Mouse (Mus musculus) neural tube, embryonic 11.5 days (tissue): ENCODE data around the gene Prkci. TPM values are rescaled to one million over a fixed set of nuclear protein-coding genes. Genes with fewer than 3 reads are reported as not detected.
A peak's percentile ranks its signal among the peaks of the same experiment; 100 is the strongest.

Source experiments
- ATAC-seq: fragments of 200-750 bp; cut with Nextera tagmentation; 2 replicates; pipeline ENCODE4 v1.8.0; 2017; ENCODE audit warnings: moderate number of reproducible peaks, mild to moderate bottlenecking, moderate TSS enrichment, moderate library complexity; ENCODE audit not compliant: insufficient read depth, low FRiP score, low TSS enrichment
- DNase-seq: peaks from one replicate; pipeline ENCODE4 v3.0.0-alpha.2; 2015; ENCODE audit warnings: low spot score
- H3K27ac ChIP-seq: fragments of 300-500 bp; sonication (generic); 2 replicates; pipeline ENCODE4 v1.5.1; 2014; ENCODE audit warnings: low read depth, mild to moderate bottlenecking, low read length
- H3K27me3 ChIP-seq: fragments of 300-500 bp; sonication (generic); 2 replicates; pipeline ENCODE4 v1.6.1; 2014; ENCODE audit warnings: mild to moderate bottlenecking, low read length, mixed read lengths; ENCODE audit not compliant: control insufficient read depth, insufficient read depth
- H3K36me3 ChIP-seq: fragments of 300-500 bp; sonication (generic); 2 replicates; pipeline ENCODE4 v1.6.1; 2014; ENCODE audit warnings: mild to moderate bottlenecking, low read length, moderate library complexity, mixed read lengths; ENCODE audit not compliant: control insufficient read depth, insufficient read depth
- H3K4me1 ChIP-seq: fragments of 300-500 bp; sonication (generic); 2 replicates; pipeline ENCODE4 v1.6.1; 2014; ENCODE audit warnings: low read length, mixed read lengths; ENCODE audit not compliant: control insufficient read depth, insufficient read depth
- H3K4me2 ChIP-seq: fragments of 300-500 bp; sonication (generic); 2 replicates; pipeline ENCODE4 v1.6.1; 2014; ENCODE audit warnings: low read depth, mild to moderate bottlenecking, moderate library complexity
- H3K4me3 ChIP-seq: fragments of 300-500 bp; sonication (generic); 2 replicates; pipeline ENCODE4 v1.5.1; 2014; ENCODE audit warnings: low read depth, low read length
- H3K9ac ChIP-seq: fragments of 300-500 bp; sonication (generic); 2 replicates; pipeline ENCODE4 v1.6.1; 2014; ENCODE audit warnings: mild to moderate bottlenecking, low read length
- H3K9me3 ChIP-seq: fragments of 300-500 bp; sonication (generic); 2 replicates; pipeline ENCODE4 v1.6.1; 2016; ENCODE audit warnings: low read length; ENCODE audit not compliant: control insufficient read depth
- WGBS: fragments of 180-500 bp; shearing (Covaris S2); extraction: QIAGEN DNeasy Blood & Tissue Kit; methylation state at CpG from one replicate; pipeline ENCODE4 v1.1.7; 2014; 5-methylcytosine and 5-hydroxymethylcytosine counted together
- polyA plus RNA-seq: library from polyadenylated mRNA; unstranded; fragments of >200 nt; fragmentation: Nextera tagmentation; extraction: Ambion mirVana; gene quantifications from 2 replicates; pipeline ENCODE4 v1.2.1, GENCODE M21; 2014

Gene Prkci
- polyA plus RNA-seq, 1 experiment from 2014 or later: 47.8 TPM

DNA sequence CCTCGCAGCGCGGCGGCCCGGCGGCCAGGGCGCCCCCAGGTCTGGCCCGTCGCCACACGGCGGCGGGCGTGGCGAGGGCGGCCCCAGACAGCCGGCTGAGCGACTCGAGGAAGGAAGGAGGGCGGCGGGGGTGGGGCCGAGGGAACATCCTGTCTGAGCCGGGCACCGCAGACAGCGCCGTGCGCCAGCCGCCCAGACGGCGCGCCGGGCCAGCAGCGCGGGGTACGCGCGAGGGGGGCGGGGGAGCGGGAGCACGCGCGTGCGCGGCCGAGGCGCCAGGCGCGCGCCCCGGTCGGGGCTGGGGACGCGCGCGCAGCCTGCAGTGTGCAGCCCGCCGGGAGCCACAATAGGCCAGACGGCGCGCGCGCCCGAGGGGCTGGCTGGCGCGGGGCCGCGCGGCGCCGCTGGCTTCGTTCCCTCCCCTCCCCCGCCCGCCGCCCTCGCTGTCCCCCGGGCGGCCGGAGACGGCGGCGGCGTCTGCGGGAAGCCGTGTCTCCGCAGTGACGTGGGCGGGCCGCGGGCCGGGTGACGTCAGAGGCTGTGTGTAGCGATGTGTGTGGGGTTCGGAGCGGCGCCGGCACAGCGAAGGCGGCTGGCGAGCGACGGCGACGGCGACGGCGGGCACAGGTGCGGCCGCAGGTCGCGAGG is 99.1 kb downstream of the Prkci start, which contains the start of gene Skil:
Gene Skil (plus strand): TSS at position 528 of the 648 bp plus-strand sequence.
- Histone ChIP-seq H3K27ac (peak within 1 kb of the TSS; percentile 99), H3K9ac (peak within 1 kb of the TSS; percentile 93), H3K9me3 (no peaks in the 10 kb centered on the region), H3K36me3 (no peaks in the 10 kb centered on the region), H3K4me2 (peak within 1 kb of the TSS; percentile 67), H3K4me3 (peak within 1 kb of the TSS; percentile 96), H3K27me3 (no peaks in the 10 kb centered on the region), H3K4me1 (peaks cover 24% of the 10 kb centered on the region)
- peak; percentile 91 for ATAC-seq
- DNase-seq: peak; percentile 97
- WGBS: under 1% methylated on average over 38 of the region's 109 CpGs

DNA sequence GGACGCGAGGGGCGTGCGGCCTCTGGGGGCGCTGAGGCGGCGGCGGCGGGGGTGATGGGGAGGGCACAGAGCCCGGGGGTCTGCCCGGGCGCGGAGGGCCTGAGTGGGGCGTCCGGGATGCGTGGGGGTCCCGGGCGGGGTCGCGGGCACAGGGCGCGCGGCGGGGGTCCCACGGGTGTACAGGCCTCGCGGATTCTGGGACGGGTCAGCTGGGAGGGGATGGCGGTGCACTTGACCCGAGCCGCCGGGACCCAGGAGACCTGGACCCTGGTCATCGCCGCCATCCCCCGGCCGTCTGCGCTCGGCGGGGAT is 99.6 kb downstream of the Prkci start:
- Histone ChIP-seq H3K4me2 (peak overlapping the region; percentile 67), H3K4me3 (peak overlapping the region; percentile 96), H3K27ac (peak overlapping the region; percentile 99), H3K36me3 (no peaks in the 10 kb centered on the region), H3K27me3 (no peaks in the 10 kb centered on the region), H3K9me3 (no peaks in the 10 kb centered on the region), H3K9ac (peak overlapping the region; percentile 93), H3K4me1 (peaks cover 26% of the 10 kb centered on the region)
- no peak for DNase-seq
- peak; percentile 30; the same call in 1 of the 2 replicates for ATAC-seq
- WGBS: 1% methylated on average over 16 of the region's 39 CpGs

DNA sequence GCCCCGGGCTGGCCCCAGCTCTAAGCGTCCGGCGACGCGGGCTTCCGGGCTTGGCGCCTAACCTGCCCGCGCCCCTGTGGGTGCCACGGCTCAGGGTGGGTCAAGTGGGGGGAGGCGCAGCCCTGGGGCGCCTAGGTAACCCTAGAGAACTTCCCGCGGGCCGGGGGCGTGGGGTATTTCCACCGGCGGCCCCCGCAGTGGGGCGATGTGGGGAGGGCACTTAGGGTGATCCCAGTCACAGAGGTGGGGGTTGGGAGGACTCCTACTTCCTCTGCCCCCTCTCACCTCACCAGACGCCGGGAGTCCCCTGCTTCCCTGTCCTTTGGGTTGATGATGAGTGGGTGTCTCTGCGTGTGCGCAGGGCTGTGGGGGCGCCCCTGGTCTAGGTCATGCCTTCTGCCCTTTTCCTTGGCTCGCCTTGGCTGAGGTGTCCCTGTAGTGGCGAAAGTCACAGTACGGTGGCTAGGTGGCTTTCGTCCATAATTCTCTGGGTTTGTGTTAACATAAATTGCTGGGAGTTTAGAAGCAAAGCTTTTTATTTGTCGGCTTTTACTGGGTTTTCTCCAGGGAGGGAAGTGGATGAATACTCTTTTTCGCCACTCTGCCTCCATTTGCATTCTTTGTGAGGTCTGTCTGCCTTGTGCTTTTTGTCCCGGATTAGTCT is 100.1 kb downstream of the Prkci start:
- Histone ChIP-seq H3K4me2 (peak overlapping the region; percentile 67), H3K9ac (peak overlapping the region; percentile 93), H3K36me3 (no peaks in the 10 kb centered on the region), H3K27ac (peak overlapping the region; percentile 99), H3K9me3 (no peaks in the 10 kb centered on the region), H3K4me1 (peaks cover 27% of the 10 kb centered on the region), H3K4me3 (peak overlapping the region; percentile 96), H3K27me3 (no peaks in the 10 kb centered on the region)
- WGBS: under 1% methylated on average over 30 of the region's 33 CpGs
- peak; percentile 60 for DNase-seq
- ATAC-seq: peak; percentile 0

DNA sequence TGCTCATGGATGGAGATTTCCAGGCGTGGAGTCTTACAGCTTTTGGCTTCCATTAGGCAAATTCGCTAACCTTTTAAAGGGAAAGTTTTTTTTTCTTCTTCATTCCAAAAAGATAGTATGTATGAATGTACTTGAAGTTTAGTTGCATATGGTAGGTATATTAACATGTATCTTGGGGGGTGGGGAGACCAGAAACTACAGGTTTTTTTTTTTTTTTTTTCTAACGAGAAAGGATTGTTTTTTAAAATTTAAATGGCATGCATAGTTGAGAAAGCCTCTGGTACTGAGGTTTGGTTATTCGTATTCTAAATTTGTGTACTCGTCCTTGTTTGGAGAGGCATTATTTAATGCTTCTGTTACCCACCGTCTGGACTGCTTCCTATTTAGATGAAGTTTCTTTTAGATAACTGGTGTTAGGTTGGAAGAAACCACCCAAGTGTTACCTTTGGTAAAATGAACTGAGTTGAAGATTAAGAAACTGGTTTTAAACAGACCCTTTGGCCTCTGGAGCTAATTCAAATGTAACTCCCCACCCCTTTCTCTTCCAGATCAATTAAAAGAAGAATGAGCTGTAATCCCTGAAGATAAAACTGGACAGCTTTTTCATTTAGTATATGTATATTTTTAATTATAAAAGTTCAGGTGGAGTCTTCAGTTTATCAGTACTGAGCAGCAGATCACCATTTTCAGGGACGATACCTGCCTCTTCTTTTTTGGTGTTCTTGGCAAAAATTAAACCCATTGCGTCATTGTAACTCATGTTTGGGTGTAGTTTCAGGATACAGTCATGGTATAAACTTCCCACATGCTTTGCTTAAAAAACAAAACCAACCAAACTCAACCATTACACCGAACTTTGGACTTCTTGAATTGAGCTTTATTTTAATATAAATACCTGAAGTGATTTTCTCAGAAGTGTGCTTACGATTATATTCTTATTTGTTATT is 100.9 kb downstream of the Prkci start:
- Histone ChIP-seq H3K27me3 (no peaks in the 10 kb centered on the region), H3K9me3 (no peaks in the 10 kb centered on the region), H3K36me3 (0 out of 2 replicates have a peak, but pooled peaks cover 3% of the 10 kb centered on the region), H3K4me2 (peak overlapping the region; percentile 67), H3K9ac (peak overlapping the region; percentile 93), H3K27ac (peak overlapping the region; percentile 99), H3K4me3 (peak overlapping the region; percentile 96), H3K4me1 (peaks cover 32% of the 10 kb centered on the region)
- 46% methylated on average over 10 of the region's 10 CpGs for WGBS
- no peak for DNase-seq
- no peak for ATAC-seq

DNA sequence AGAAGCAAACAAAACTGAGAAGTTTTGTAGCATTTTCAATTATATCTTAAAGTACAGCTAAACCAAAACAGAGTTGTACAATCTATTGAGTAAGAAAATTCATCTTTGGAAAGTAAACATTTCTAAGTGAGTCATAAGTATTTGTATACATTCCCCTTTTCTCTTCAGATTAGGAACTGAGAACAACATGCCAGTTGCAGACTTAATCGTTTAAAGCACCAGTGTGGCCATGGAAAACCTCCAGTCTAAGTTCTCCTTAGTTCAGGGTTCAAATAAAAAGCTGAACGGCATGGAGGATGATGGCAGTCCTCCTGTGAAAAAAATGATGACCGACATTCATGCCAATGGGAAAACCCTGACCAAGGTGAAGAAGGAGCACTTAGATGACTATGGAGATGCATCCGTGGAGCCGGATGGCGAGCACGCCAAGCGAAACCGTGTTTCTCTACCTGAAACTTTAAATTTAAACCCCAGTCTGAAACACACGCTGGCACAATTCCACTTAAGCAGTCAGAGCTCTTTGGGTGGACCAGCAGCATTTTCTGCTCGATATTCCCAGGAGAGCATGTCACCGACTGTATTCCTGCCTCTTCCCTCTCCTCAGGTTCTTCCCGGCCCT is 101.7 kb downstream of the Prkci start:
- Histone ChIP-seq H3K27ac (no peak overlapping the region), H3K4me2 (peak overlapping the region; percentile 44), H3K9me3 (no peaks in the 10 kb centered on the region), H3K9ac (no peak overlapping the region), H3K27me3 (no peaks in the 10 kb centered on the region), H3K4me1 (peaks cover 32% of the 10 kb centered on the region), H3K36me3 (0 out of 2 replicates have a peak, but pooled peaks cover 3% of the 10 kb centered on the region), H3K4me3 (peak overlapping the region; percentile 25)
- ATAC-seq (no peak), DNase-seq (no peak)
- WGBS: 85% methylated on average over 13 of the region's 13 CpGs

DNA sequence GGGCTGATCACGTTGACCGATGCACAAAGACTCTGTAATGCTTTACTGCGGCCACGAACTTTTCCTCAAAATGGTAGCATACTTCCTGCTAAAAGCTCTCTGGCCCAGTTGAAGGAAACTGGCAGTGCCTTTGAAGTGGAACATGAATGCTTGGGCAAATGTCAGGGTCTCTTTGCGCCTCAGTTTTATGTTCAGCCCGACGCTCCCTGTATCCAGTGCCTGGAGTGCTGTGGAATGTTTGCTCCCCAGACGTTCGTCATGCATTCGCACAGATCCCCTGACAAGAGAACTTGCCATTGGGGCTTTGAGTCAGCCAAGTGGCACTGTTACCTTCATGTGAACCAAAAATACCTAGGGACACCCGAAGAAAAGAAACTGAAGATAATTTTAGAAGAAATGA is 102.4 kb downstream of the Prkci start:
- H3K36me3 ChIP-seq: 0 out of 2 replicates have a peak, but pooled peaks cover 3% of the 10 kb centered on the region

DNA sequence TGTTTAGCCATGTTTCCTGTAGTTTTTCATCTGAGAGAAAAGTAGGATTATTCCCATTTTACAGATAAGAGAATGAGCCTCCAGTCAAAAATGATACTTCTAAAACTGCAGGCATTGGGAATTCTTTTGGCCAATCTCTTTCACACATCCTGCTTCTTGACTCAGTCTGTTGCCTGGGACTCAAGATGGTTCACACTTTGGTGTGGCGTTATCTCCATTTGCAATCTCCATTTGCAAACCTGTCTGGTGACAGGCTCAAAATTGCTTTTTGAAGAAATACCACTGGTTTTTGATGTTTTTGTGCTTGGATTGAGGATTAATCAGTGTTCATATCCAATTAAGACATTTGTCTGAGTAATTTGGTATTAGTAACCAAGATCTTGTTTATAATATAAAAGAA is 103.0 kb downstream of the Prkci start:
- H3K27ac ChIP-seq: no peak overlapping the region
- H3K36me3 ChIP-seq: 0 out of 2 replicates have a peak, but pooled peaks cover 3% of the 10 kb centered on the region
- peak overlapping the region; percentile 25 for H3K4me3 ChIP-seq
- peaks cover 29% of the 10 kb centered on the region for H3K4me1 ChIP-seq
- peak overlapping the region; percentile 44 for H3K4me2 ChIP-seq
- DNase-seq (no peak), ATAC-seq (no peak)
- H3K9ac ChIP-seq: no peak overlapping the region
- 86% methylated on average over 1 of the region's 1 CpGs for WGBS
- H3K9me3 ChIP-seq: no peaks in the 10 kb centered on the region
- H3K27me3 ChIP-seq: no peaks in the 10 kb centered on the region

More for the DNA sequence above, 102.4 kb downstream of the Prkci start:
- DNase-seq (no peak), ATAC-seq (no peak)
- Histone ChIP-seq H3K9me3 (no peaks in the 10 kb centered on the region), H3K27ac (0 out of 2 replicates have a peak overlapping the region, but pooled peaks have one; percentile 34), H3K4me1 (peaks cover 31% of the 10 kb centered on the region), H3K27me3 (no peaks in the 10 kb centered on the region), H3K9ac (no peak overlapping the region), H3K4me2 (peak overlapping the region; percentile 44), H3K4me3 (peak overlapping the region; percentile 25)
- WGBS: 67% methylated on average over 11 of the region's 11 CpGs

DNA sequence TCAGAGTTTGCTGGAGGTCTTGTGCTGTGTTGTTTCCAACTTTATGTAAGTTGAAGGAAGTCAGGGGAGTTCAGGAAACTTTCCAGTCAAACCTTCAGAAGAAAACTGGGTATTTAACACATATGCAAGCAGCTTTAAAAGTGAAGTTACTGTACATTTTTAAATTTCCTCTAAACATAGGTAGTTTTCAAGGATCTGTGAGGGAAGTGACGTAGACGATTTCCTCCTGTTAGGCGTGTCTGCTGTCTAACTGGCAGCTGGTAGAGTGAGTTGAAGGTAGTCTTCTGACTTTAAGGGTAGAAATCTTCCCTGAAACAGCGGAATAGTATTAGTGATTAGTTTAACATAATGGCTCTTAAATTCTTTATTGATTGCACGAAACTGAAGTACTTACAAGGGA is 104.5 kb downstream of the Prkci start:
- DNase-seq: no peak
- peak overlapping the region; percentile 48 for H3K4me2 ChIP-seq
- H3K4me1 ChIP-seq: peaks cover 31% of the 10 kb centered on the region
- ATAC-seq: no peak
- WGBS: 93% methylated on average over 5 of the region's 5 CpGs
- H3K9ac ChIP-seq: no peak overlapping the region
- H3K4me3 ChIP-seq: no peak overlapping the region
- H3K36me3 ChIP-seq: 0 out of 2 replicates have a peak, but pooled peaks cover 3% of the 10 kb centered on the region
- H3K27ac ChIP-seq: no peak overlapping the region
- H3K9me3 ChIP-seq: no peaks in the 10 kb centered on the region
- H3K27me3 ChIP-seq: no peaks in the 10 kb centered on the region
